Mouse (Mus musculus) CH12.LX (cell line): ENCODE measurements around the gene Gphb5. TPM values are rescaled to one million over a fixed set of nuclear protein-coding genes. Genes with fewer than 3 reads are reported as not detected.

Experiments
- DNase-seq: peaks from one replicate; pipeline ENCODE4 v3.0.0-alpha.2; 2013; ENCODE audit errors: extremely low read depth
- H3K27ac ChIP-seq: 2 replicates; pipeline ENCODE4 v1.5.1; 2012; ENCODE audit warnings: low read depth, mild to moderate bottlenecking, control low read depth, moderate library complexity; ENCODE audit not compliant: insufficient read depth
- H3K27me3 ChIP-seq: replicated peaks from 2 replicates; pipeline ENCODE3; 2012; ENCODE audit warnings: inconsistent platforms
- H3K36me3 ChIP-seq, 2 experiments: replicated peaks in 1 of 2; 2 replicates each; pipeline versions ENCODE3 to v1.6.1; 2012; ENCODE audit warnings: inconsistent platforms in 1 of 2, low read length in 1 of 2, mild to moderate bottlenecking in 1 of 2, mixed read lengths in 1 of 2, moderate library complexity in 1 of 2; ENCODE audit not compliant: control insufficient read depth in 1 of 2, insufficient read depth in 1 of 2
- H3K4me1 ChIP-seq, 2 experiments: 2 replicates each; pipeline ENCODE4 v1.6.1; 2012; ENCODE audit warnings: inconsistent platforms in 1 of 2, moderate library complexity in 1 of 2; ENCODE audit not compliant: insufficient read depth in 2 of 2, control insufficient read depth in 1 of 2
- H3K4me2 ChIP-seq: 2 replicates; pipeline ENCODE4 v1.6.1; 2012; ENCODE audit warnings: low read depth, mild to moderate bottlenecking, control low read depth; ENCODE audit not compliant: poor library complexity, insufficient read depth, severe bottlenecking
- H3K4me3 ChIP-seq, 3 experiments: fragments of 150-350 bp in 1 of 3; sonication (generic) in 1 of 3; replicated peaks in 1 of 3; 2 replicates each; pipeline versions ENCODE3 to v1.5.1; 2011 to 2012; ENCODE audit warnings: low read depth in 2 of 3, low read length in 2 of 3, mild to moderate bottlenecking in 2 of 3, moderate library complexity in 2 of 3, control low read depth in 1 of 3, improper control_type of control experiment in 1 of 3, inconsistent platforms in 1 of 3, mixed read lengths in 1 of 3; ENCODE audit not compliant: poor library complexity in 1 of 3
- H3K79me2 ChIP-seq: replicated peaks from 2 replicates; pipeline ENCODE4 v1.6.1; 2012; ENCODE audit warnings: mild to moderate bottlenecking, moderate library complexity; ENCODE audit not compliant: control insufficient read depth, poor library complexity, insufficient read depth, severe bottlenecking; ENCODE audit errors: extremely low read depth
- H3K9ac ChIP-seq: 2 replicates; pipeline ENCODE4 v1.6.1; 2012; ENCODE audit warnings: low read depth, mild to moderate bottlenecking, control low read depth, moderate library complexity; ENCODE audit not compliant: insufficient read depth
- H3K9me3 ChIP-seq: replicated peaks from 2 replicates; pipeline ENCODE3; 2012; ENCODE audit warnings: low read length, inconsistent platforms, mixed read lengths
- BHLHE40 ChIP-seq: IDR thresholded peaks from 2 replicates; pipeline ENCODE4 v1.6.1; 2011; ENCODE audit warnings: mild to moderate bottlenecking, low read depth, low read length, improper control_type of control experiment
- CHD2 ChIP-seq: IDR thresholded peaks from 2 replicates; pipeline ENCODE4 v1.6.1; 2011; ENCODE audit warnings: low read length, improper control_type of control experiment
- EP300 ChIP-seq: IDR thresholded peaks from 2 replicates; pipeline ENCODE4 v1.6.1; 2011; ENCODE audit warnings: low read length, improper control_type of control experiment
- ETS1 ChIP-seq: conservative IDR thresholded peaks from 2 replicates; pipeline ENCODE4 v1.6.1; 2012; ENCODE audit warnings: low read depth, mild to moderate bottlenecking, inconsistent platforms, low read length, improper control_type of control experiment, moderate library complexity
- IRF4 ChIP-seq: IDR thresholded peaks from 2 replicates; pipeline ENCODE4 v1.6.1; 2014; ENCODE audit warnings: low read depth, mild to moderate bottlenecking, inconsistent platforms, low read length, improper control_type of control experiment
- JUN ChIP-seq: IDR thresholded peaks from 2 replicates; pipeline ENCODE4 v1.6.1; 2011; ENCODE audit warnings: low read depth, mild to moderate bottlenecking, low read length, improper control_type of control experiment, moderate library complexity; ENCODE audit not compliant: insufficient read depth
- JUND ChIP-seq: conservative IDR thresholded peaks from 2 replicates; pipeline ENCODE4 v1.6.1; 2011; ENCODE audit warnings: low read depth, low read length, improper control_type of control experiment
- KAT2A ChIP-seq: IDR thresholded peaks from 2 replicates; pipeline ENCODE4 v1.6.1; 2012; ENCODE audit warnings: low read length, improper control_type of control experiment, inconsistent platforms; ENCODE audit not compliant: insufficient replicate concordance
- MEF2A ChIP-seq: IDR thresholded peaks from 2 replicates; pipeline ENCODE4 v1.6.1; 2014; ENCODE audit warnings: low read depth, mild to moderate bottlenecking, inconsistent platforms, low read length, improper control_type of control experiment, borderline replicate concordance
- MXI1 ChIP-seq: IDR thresholded peaks from 2 replicates; pipeline ENCODE4 v1.6.1; 2011; ENCODE audit warnings: mild to moderate bottlenecking, low read depth, low read length, improper control_type of control experiment
- MYC ChIP-seq: IDR thresholded peaks from 2 replicates; pipeline ENCODE4 v1.6.1; 2011; ENCODE audit warnings: low read depth, mild to moderate bottlenecking, improper control_type of control experiment, low read length
- NELFE ChIP-seq: IDR thresholded peaks from 2 replicates; pipeline ENCODE4 v1.6.1; 2011; ENCODE audit warnings: low read depth, low read length, improper control_type of control experiment
- NRF1 ChIP-seq: IDR thresholded peaks from 2 replicates; pipeline ENCODE4 v1.6.1; 2014; ENCODE audit warnings: low read depth, mild to moderate bottlenecking, inconsistent platforms, low read length, improper control_type of control experiment, moderate library complexity
- PAX5 ChIP-seq: IDR thresholded peaks from 2 replicates; pipeline ENCODE4 v1.6.1; 2012; ENCODE audit warnings: low read length, inconsistent platforms, mixed read lengths
- POLR2A ChIP-seq: IDR thresholded peaks from 2 replicates; pipeline ENCODE4 v1.6.1; 2011; ENCODE audit warnings: low read depth, mild to moderate bottlenecking, improper control_type of control experiment, low read length
- RAD21 ChIP-seq: IDR thresholded peaks from 2 replicates; pipeline ENCODE4 v1.6.1; 2011; ENCODE audit warnings: low read depth, mild to moderate bottlenecking, low read length, improper control_type of control experiment, moderate library complexity
- TBP ChIP-seq: conservative IDR thresholded peaks from 2 replicates; pipeline ENCODE4 v1.6.1; 2011; ENCODE audit warnings: low read depth, low read length, improper control_type of control experiment
- UBTF ChIP-seq: IDR thresholded peaks from 2 replicates; pipeline ENCODE4 v1.6.1; 2012; ENCODE audit warnings: low read depth, mild to moderate bottlenecking, inconsistent platforms, low read length, improper control_type of control experiment, moderate library complexity
- ZC3H11A ChIP-seq: IDR thresholded peaks from 2 replicates; pipeline ENCODE4 v1.6.1; 2012; ENCODE audit warnings: low read depth, mild to moderate bottlenecking, inconsistent platforms, low read length, improper control_type of control experiment
- ZKSCAN1 ChIP-seq: IDR thresholded peaks from 2 replicates; pipeline ENCODE4 v1.6.1; 2012; ENCODE audit warnings: low read depth, inconsistent platforms, low read length, improper control_type of control experiment, borderline replicate concordance
- ZMIZ1 ChIP-seq: IDR thresholded peaks from 2 replicates; pipeline ENCODE4 v1.6.1; 2012; ENCODE audit warnings: low read depth, mild to moderate bottlenecking, inconsistent platforms, low read length, improper control_type of control experiment
- ZNF384 ChIP-seq: IDR thresholded peaks from 2 replicates; pipeline ENCODE4 v1.6.1; 2012; ENCODE audit warnings: low read depth, low read length, improper control_type of control experiment, inconsistent platforms
- dilution Hi-C: fragments of 300-500 bp; cut with MboI; formaldehyde crosslinking; loops from 2 replicates; pipeline ENCODE4 v1.14.3; 2020; ENCODE audit warnings: low sequenced_read_pairs; ENCODE audit not compliant: extremely low pct_unique_long_range_greater_than_20kb, extremely low pct_ligation_motif_present
- in situ Hi-C: fragments of 300-500 bp; cut with MboI; formaldehyde crosslinking; loops from 3 replicates; pipeline ENCODE4 v1.14.3; 2019; ENCODE audit warnings: low sequenced_read_pairs, low pct_ligation_motif_present, low pct_unique_long_range_greater_than_20kb, mixed read lengths
- polyA plus RNA-seq: library from polyadenylated mRNA; unstranded; fragments of >175 nt; gene quantifications from 2 replicates; pipeline ENCODE4 v1.2.1, GENCODE M21; 2012; ENCODE audit warnings: low read depth; ENCODE audit not compliant: insufficient read length
- total RNA-seq, 2 experiments: library from RNA; depleted of rRNA; stranded (reverse); fragments of 300-350 nt in 1 of 2; fragments of >200 nt in 1 of 2; gene quantifications; 2 replicates each; pipeline ENCODE4 v1.2.3; 2012 to 2014

Gphb5 gene
- total and polyA plus RNA-seq, 3 experiments = not detected

GRCm38 (mm10) chr12:75375060-75375459, 41.5 kb downstream of the Gphb5 start:
- Histone ChIP-seq H3K9me3 (no peaks in the 10 kb centered on the region), H3K36me3 (no peaks in the 10 kb centered on the region), H3K27ac (no peak overlapping the region), H3K4me3 (no peak overlapping the region), H3K4me1 (peaks cover 0 to 6% of the 10 kb centered on the region in 2 experiments; a peak in 2 of 4 replicates), H3K27me3 (no peaks in the 10 kb centered on the region), H3K79me2 (no peaks in the 10 kb centered on the region), H3K9ac (no peak overlapping the region), H3K4me2 (no peak overlapping the region)
- TF ChIP-seq POLR2A = no peak
- no peak for TF ChIP-seq RAD21
- no peak for TF ChIP-seq ZMIZ1
- no peak for TF ChIP-seq MEF2A
- no peak for TF ChIP-seq NRF1
- no peak for TF ChIP-seq BHLHE40
- no peak for TF ChIP-seq PAX5
- no peak for TF ChIP-seq ZKSCAN1
- no peak for TF ChIP-seq JUND
- no peak for TF ChIP-seq TBP
- no peak for TF ChIP-seq EP300
- no peak for DNase-seq
- dilution Hi-C loops = no loop called here
- in situ Hi-C loops = no loop called here

GRCm38 (mm10) chr12:75374437-75374836, 42.1 kb downstream of the Gphb5 start:
- Histone ChIP-seq H3K36me3 (no peaks in the 10 kb centered on the region), H3K4me2 (no peak overlapping the region), H3K4me3 (no peak overlapping the region), H3K27ac (no peak overlapping the region), H3K9ac (no peak overlapping the region), H3K79me2 (no peaks in the 10 kb centered on the region), H3K27me3 (no peaks in the 10 kb centered on the region), H3K9me3 (no peaks in the 10 kb centered on the region), H3K4me1 (peaks cover 0 to 6% of the 10 kb centered on the region in 2 experiments; a peak in 2 of 4 replicates)
- dilution Hi-C loops (no loop called here), in situ Hi-C loops (no loop called here)
- TF ChIP-seq MEF2A = no peak
- no peak for TF ChIP-seq KAT2A
- no peak for TF ChIP-seq UBTF
- no peak for TF ChIP-seq NELFE
- TF ChIP-seq JUN = no peak
- no peak for TF ChIP-seq BHLHE40
- TF ChIP-seq ZC3H11A = no peak
- TF ChIP-seq ZNF384 = no peak
- no peak for TF ChIP-seq MXI1
- no peak for TF ChIP-seq CHD2
- no peak for TF ChIP-seq POLR2A
- TF ChIP-seq ETS1 = no peak
- no peak for TF ChIP-seq MYC
- TF ChIP-seq IRF4 = no peak
- DNase-seq = no peak
